Mouse (Mus musculus): Measurements from ENCODE around the gene Copg2. TPM values are rescaled to one million over a fixed set of nuclear protein-coding genes. Genes with fewer than 3 reads are reported as not detected.

The Copg2 gene
- polyA plus RNA-seq, 2 experiments: 29.8 to 33.8 TPM

DNA sequence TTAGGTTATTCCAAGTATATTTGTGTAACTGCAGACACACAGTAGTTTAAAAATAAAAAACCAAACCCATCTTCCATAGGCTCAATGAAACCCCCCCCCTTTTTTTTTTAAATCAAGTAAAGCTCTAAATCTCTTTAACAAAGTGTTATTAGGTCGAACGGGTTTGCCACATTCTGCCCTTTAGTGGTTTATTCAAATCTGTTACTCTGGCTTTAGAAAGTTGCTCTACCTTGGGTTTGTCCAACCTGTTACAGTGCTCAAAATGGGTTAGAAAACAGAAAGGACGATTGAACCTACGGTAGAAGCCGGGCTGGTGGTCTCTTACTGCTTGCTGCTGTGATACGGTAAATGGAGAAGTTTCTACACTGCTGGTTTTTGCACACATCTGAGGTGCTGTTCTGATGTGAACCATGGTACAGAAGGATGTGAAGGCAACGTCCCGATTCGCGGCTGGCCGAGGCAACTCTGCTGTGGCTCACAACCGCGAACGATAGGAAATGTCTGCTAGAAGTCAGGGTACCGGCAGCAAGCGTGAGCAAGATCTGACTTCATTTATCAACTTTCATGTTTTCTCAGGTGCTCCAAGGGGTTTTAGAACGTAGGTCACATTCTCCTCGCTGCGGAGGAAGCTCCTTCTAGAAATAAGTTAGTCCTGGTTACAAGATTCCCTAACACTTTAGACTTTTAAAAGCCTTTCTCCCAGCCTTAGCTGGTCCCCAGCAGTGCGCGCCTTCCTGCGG lies 161.4 kb downstream of the Copg2 start:
- DNase-seq (ENCODE audit: low spot score) (no peak), ATAC-seq (ENCODE audit: low FRiP score, low read depth) (no peak)
- peak overlapping the region; percentile 52 for H3K9ac ChIP-seq (ENCODE audit: low read depth, low read length, severe bottlenecking)
- H3K36me3 ChIP-seq (ENCODE audit: control insufficient read depth, insufficient read depth, low read length): no peaks in the 10 kb centered on the region; the same call in 1 of the 2 replicates
- peaks cover 44% of the 10 kb centered on the region for H3K9me3 ChIP-seq (ENCODE audit: control insufficient read depth, low read length)
- peak overlapping the region; percentile 57 for H3K4me3 ChIP-seq (replicated peaks; ENCODE audit: low read length)
- peak overlapping the region; percentile 90 for H3K27ac ChIP-seq (replicated peaks; ENCODE audit: low read depth, low read length)
- no peak for TF ChIP-seq POLR2A (IDR thresholded peaks at IDR 0.05; ENCODE audit: borderline replicate concordance, extremely low read depth, insufficient read depth, insufficient read length)
- H3K4me2 ChIP-seq (replicated peaks; ENCODE audit: low read depth, low read length, severe bottlenecking): peak overlapping the region; percentile 53
- H3K27me3 ChIP-seq (ENCODE audit: control insufficient read depth, insufficient read depth, low read length): no peaks in the 10 kb centered on the region
- WGBS: 54% methylated on average over 22 of the region's 22 CpGs
- H3K4me1 ChIP-seq (ENCODE audit: control insufficient read depth, insufficient read depth, low read length): peaks cover 17% of the 10 kb centered on the region

DNA sequence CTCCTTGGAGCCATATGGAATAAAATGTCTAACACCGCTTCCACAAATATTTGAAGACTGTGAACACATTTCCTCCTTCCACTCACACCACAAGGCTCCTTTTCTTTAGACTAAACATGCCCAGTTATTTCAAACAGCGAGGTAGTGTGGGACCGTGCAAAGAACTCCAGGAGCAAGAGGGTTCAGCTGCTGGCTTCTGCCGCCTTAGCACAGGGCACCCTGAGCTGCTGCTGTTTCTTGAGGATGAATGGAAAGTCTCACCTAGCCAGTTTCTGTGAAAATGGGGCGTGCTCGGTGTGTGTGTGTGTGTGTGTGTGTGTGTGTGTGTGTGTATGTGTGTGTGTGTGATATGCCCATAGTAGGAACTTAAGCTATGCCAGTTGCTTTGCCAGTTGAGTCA lies 162.1 kb downstream of the Copg2 start:
- H3K27me3 ChIP-seq (ENCODE audit: control insufficient read depth, insufficient read depth, low read length): no peaks in the 10 kb centered on the region
- peak overlapping the region; percentile 53; the same call in 1 of the 2 replicates for H3K4me2 ChIP-seq (replicated peaks; ENCODE audit: low read depth, low read length, severe bottlenecking)
- H3K27ac ChIP-seq (replicated peaks; ENCODE audit: low read depth, low read length): peak overlapping the region; percentile 90
- DNase-seq (ENCODE audit: low spot score): no peak
- no peak overlapping the region for H3K9ac ChIP-seq (ENCODE audit: low read depth, low read length, severe bottlenecking)
- H3K36me3 ChIP-seq (ENCODE audit: control insufficient read depth, insufficient read depth, low read length): no peaks in the 10 kb centered on the region; the same call in 1 of the 2 replicates
- no peak for ATAC-seq (ENCODE audit: low FRiP score, low read depth)
- no peak overlapping the region for H3K4me3 ChIP-seq (replicated peaks; ENCODE audit: low read length)
- H3K9me3 ChIP-seq (ENCODE audit: control insufficient read depth, low read length): peaks cover 38% of the 10 kb centered on the region
- TF ChIP-seq POLR2A (IDR thresholded peaks at IDR 0.05; ENCODE audit: borderline replicate concordance, extremely low read depth, insufficient read depth, insufficient read length): no peak
- H3K4me1 ChIP-seq (ENCODE audit: control insufficient read depth, insufficient read depth, low read length): peaks cover 22% of the 10 kb centered on the region
- 50% methylated on average over 6 of the region's 6 CpGs for WGBS

DNA sequence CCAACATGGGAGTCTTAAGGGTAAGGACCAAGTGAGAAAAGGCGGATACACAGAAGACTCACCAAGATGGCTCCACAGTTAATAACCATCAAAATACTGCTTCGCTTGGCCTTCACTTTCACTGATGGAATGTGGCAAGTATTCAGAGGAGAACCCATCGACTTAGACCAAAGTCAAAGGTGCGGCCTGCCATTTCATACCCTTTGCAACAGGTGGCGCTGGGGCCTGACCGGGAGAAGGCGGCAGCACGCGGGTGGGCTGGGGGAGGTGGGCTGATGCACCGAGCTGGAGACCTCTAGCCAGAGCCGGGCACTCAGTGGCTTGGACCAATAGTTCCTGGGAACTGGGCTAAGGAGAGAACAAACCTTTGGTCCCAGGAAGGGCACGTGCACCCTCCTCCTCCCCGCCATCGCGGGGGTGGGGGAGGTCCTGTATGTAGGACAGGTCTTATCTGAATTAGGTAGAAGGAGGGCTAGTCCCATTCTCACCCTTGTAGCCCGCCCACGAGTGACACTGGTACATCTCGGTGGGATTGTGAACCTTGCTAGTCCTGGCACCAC lies 163.9 kb downstream of the Copg2 start:
- H3K27ac ChIP-seq (replicated peaks; ENCODE audit: low read depth, low read length): peak overlapping the region; percentile 90
- WGBS: 56% methylated on average over 18 of the region's 18 CpGs
- DNase-seq (ENCODE audit: low spot score) (no peak), ATAC-seq (ENCODE audit: low FRiP score, low read depth) (no peak)
- peaks cover 22% of the 10 kb centered on the region for H3K4me1 ChIP-seq (ENCODE audit: control insufficient read depth, insufficient read depth, low read length)
- TF ChIP-seq POLR2A (IDR thresholded peaks at IDR 0.05; ENCODE audit: borderline replicate concordance, extremely low read depth, insufficient read depth, insufficient read length): no peak
- no peak overlapping the region for H3K9ac ChIP-seq (ENCODE audit: low read depth, low read length, severe bottlenecking)
- no peaks in the 10 kb centered on the region for H3K27me3 ChIP-seq (ENCODE audit: control insufficient read depth, insufficient read depth, low read length)
- H3K4me3 ChIP-seq (replicated peaks; ENCODE audit: low read length): no peak overlapping the region
- H3K9me3 ChIP-seq (ENCODE audit: control insufficient read depth, low read length): peaks cover 22% of the 10 kb centered on the region
- H3K4me2 ChIP-seq (replicated peaks; ENCODE audit: low read depth, low read length, severe bottlenecking): no peak overlapping the region
- no peaks in the 10 kb centered on the region; the same call in 1 of the 2 replicates for H3K36me3 ChIP-seq (ENCODE audit: control insufficient read depth, insufficient read depth, low read length)

DNA sequence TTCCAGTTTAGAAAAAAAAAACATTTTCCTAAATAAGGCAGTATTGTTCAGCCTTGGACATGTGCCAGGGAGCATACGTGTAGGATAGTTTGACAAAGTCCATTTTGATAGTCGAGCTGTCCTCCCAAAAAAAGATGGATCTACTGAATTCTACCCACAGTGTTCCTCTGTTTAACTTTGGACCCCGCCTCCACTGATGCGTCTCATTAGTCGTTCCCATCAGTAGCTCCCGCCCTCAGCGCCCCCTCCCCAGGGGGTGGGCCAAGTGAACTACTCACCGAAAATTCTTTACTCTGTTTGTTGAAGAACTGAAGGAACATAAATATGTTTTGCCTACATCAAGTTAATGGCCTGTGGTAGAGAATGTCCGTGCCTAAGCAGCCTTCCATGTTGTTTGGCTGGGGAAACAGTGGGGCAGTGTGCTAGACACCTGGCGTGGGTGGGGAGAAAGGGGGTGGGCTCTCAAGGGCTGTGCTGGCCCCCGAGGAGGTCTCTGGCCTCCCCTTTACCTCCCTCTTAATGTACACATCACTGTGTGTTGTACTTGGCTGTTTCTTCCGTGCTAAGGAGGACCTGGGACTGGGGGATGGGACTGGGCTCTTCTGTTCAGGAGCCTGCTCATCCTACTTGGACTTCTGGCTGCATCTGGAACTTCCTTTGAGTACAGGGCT lies 166.2 kb downstream of the Copg2 start:
- ATAC-seq (ENCODE audit: low FRiP score, low read depth) (0 out of 2 replicates have a peak, but pooled peaks have one; percentile 23), DNase-seq (ENCODE audit: low spot score) (no peak)
- Histone ChIP-seq H3K4me2 (replicated peaks; ENCODE audit: low read depth, low read length, severe bottlenecking) (no peak overlapping the region), H3K4me3 (replicated peaks; ENCODE audit: low read length) (no peak overlapping the region), H3K27me3 (ENCODE audit: control insufficient read depth, insufficient read depth, low read length) (no peaks in the 10 kb centered on the region), H3K4me1 (ENCODE audit: control insufficient read depth, insufficient read depth, low read length) (peaks cover 13% of the 10 kb centered on the region), H3K36me3 (ENCODE audit: control insufficient read depth, insufficient read depth, low read length) (no peaks in the 10 kb centered on the region), H3K27ac (replicated peaks; ENCODE audit: low read depth, low read length) (peak overlapping the region; percentile 61), H3K9ac (ENCODE audit: low read depth, low read length, severe bottlenecking) (no peak overlapping the region), H3K9me3 (ENCODE audit: control insufficient read depth, low read length) (no peaks in the 10 kb centered on the region)
- TF ChIP-seq POLR2A (IDR thresholded peaks at IDR 0.05; ENCODE audit: borderline replicate concordance, extremely low read depth, insufficient read depth, insufficient read length): no peak
- WGBS: 58% methylated on average over 12 of the region's 12 CpGs

DNA sequence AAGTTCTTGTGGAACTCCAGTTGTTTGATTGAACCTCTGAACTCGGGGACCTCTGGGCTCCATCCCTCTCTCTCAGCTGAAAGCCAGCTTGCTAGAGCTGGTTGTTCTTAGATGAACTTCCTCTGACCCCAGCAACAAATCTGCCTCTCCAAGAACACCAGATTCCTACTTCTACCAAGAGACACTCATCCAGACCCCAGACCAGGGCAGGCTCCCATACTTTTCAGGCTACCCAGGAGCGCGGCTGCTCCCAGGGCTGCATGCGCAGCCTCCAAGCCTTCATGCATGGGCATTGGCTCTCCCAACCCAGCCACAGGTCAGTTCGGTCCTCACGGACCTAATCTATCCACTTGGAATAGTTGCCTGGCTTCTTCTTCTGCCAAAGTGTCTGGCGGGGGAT lies 173.3 kb downstream of the Copg2 start, which contains the start of gene Mest:
Mest (plus strand) TSS at position 217 of the 400 bp plus-strand sequence.
- 69% methylated on average over 7 of the region's 7 CpGs for WGBS
- H3K9ac ChIP-seq (ENCODE audit: low read depth, low read length, severe bottlenecking): no peak within 1 kb of the TSS
- no peak for ATAC-seq (ENCODE audit: low FRiP score, low read depth)
- H3K9me3 ChIP-seq (ENCODE audit: control insufficient read depth, low read length): no peaks in the 10 kb centered on the region
- no peaks in the 10 kb centered on the region for H3K27me3 ChIP-seq (ENCODE audit: control insufficient read depth, insufficient read depth, low read length)
- TF ChIP-seq POLR2A (IDR thresholded peaks at IDR 0.05; ENCODE audit: borderline replicate concordance, extremely low read depth, insufficient read depth, insufficient read length): no peak
- H3K36me3 ChIP-seq (ENCODE audit: control insufficient read depth, insufficient read depth, low read length): no peaks in the 10 kb centered on the region
- H3K27ac ChIP-seq (replicated peaks; ENCODE audit: low read depth, low read length): 0 out of 2 replicates have a peak within 1 kb of the TSS, but pooled peaks have one; percentile 15
- DNase-seq (ENCODE audit: low spot score): no peak
- H3K4me1 ChIP-seq (ENCODE audit: control insufficient read depth, insufficient read depth, low read length): peaks cover 17% of the 10 kb centered on the region
- H3K4me2 ChIP-seq (replicated peaks; ENCODE audit: low read depth, low read length, severe bottlenecking): no peak within 1 kb of the TSS
- no peak within 1 kb of the TSS for H3K4me3 ChIP-seq (replicated peaks; ENCODE audit: low read length)

All from limb, embryonic 14.5 days (tissue).